Mouse (Mus musculus) heart, adult 18-20 months (tissue): ENCODE results near the gene Rd3. TPM values are rescaled to one million over a fixed set of nuclear protein-coding genes. Genes with fewer than 3 reads are reported as not detected.

Experiments
- DNase-seq, 2 experiments: peaks; one replicate each; pipeline ENCODE4 v3.0.0; 2021 to 2022; ENCODE audit warnings: mixed read lengths in 1 of 2
- total RNA-seq, 2 experiments: library from RNA; stranded (reverse); gene quantifications; 2 replicates each; pipeline ENCODE4 v1.2.3; 2021

Gene Rd3
- total RNA-seq, 2 experiments from 2014 or later: 0.15 to 0.26 TPM

GRCm38 (mm10) chr1:191963948-191964772, 13.0 kb upstream of the Rd3 start:
- peak; percentile 87 to 94 for DNase-seq

- peak; percentile 81 to 89 for DNase-seq
Measured at GRCm38 (mm10) chr1:191964773-191965481, 12.2 kb upstream of the Rd3 start.

GRCm38 (mm10) chr1:191969939-191970338, 7.2 kb upstream of the Rd3 start:
- DNase-seq: no peak

GRCm38 (mm10) chr1:191974509-191975405, 2.4 kb upstream of the Rd3 start:
- DNase-seq: no peak

GRCm38 (mm10) chr1:191981426-191982102, 4.4 kb downstream of the Rd3 start:
- peak; percentile 28 to 37 for DNase-seq

GRCm38 (mm10) chr1:191986674-191987480, 9.7 kb downstream of the Rd3 start:
- no peak for DNase-seq

GRCm38 (mm10) chr1:191987481-191987769, 10.3 kb downstream of the Rd3 start:
- no peak for DNase-seq

- no peak for DNase-seq
Measured at GRCm38 (mm10) chr1:191988646-191989045, 11.5 kb downstream of the Rd3 start.

- DNase-seq: no peak
Measured at GRCm38 (mm10) chr1:191989060-191989459, 11.9 kb downstream of the Rd3 start.

GRCm38 (mm10) chr1:191989994-191990393, 12.8 kb downstream of the Rd3 start:
- DNase-seq: peak; percentile 97

- DNase-seq: no peak
Measured at GRCm38 (mm10) chr1:191992040-191992780, 15.0 kb downstream of the Rd3 start.

- DNase-seq: no peak
Measured at GRCm38 (mm10) chr1:191994476-191994875, 17.3 kb downstream of the Rd3 start.

- DNase-seq: peak; percentile 40 to 87
Measured at GRCm38 (mm10) chr1:191995488-191995887, 18.3 kb downstream of the Rd3 start.

- no peak for DNase-seq
Measured at GRCm38 (mm10) chr1:191995916-191996315, 18.7 kb downstream of the Rd3 start.

- no peak for DNase-seq
Measured at GRCm38 (mm10) chr1:191996621-191997185, 19.5 kb downstream of the Rd3 start.

- DNase-seq: no peak
Measured at GRCm38 (mm10) chr1:191999022-191999421, 21.9 kb downstream of the Rd3 start.
